Mouse (Mus musculus) CH12.LX (cell line): Measurements from ENCODE around the gene Nkg7.

Experiments
- BHLHE40 ChIP-seq: IDR thresholded peaks from 2 replicates; pipeline ENCODE4 v1.6.1; 2011; ENCODE audit warnings: mild to moderate bottlenecking, low read depth, low read length, improper control_type of control experiment
- CTCF ChIP-seq, 2 experiments: IDR thresholded peaks in 1 of 2; conservative IDR thresholded peaks in 1 of 2; 2 replicates each; pipeline ENCODE4 v1.5.1; 2011 to 2012; ENCODE audit warnings: low read depth in 2 of 2, low read length in 2 of 2, improper control_type of control experiment in 1 of 2, inconsistent platforms in 1 of 2, mild to moderate bottlenecking in 1 of 2, moderate library complexity in 1 of 2
- E2F4 ChIP-seq: IDR thresholded peaks from 2 replicates; pipeline ENCODE4 v1.6.1; 2011; ENCODE audit warnings: low read depth, low read length, improper control_type of control experiment; ENCODE audit not compliant: insufficient replicate concordance
- EP300 ChIP-seq: IDR thresholded peaks from 2 replicates; pipeline ENCODE4 v1.6.1; 2011; ENCODE audit warnings: low read length, improper control_type of control experiment
- JUND ChIP-seq: conservative IDR thresholded peaks from 2 replicates; pipeline ENCODE4 v1.6.1; 2011; ENCODE audit warnings: low read depth, low read length, improper control_type of control experiment
- POLR2A ChIP-seq: IDR thresholded peaks from 2 replicates; pipeline ENCODE4 v1.6.1; 2011; ENCODE audit warnings: low read depth, mild to moderate bottlenecking, improper control_type of control experiment, low read length
- USF1 ChIP-seq: IDR thresholded peaks from 2 replicates; pipeline ENCODE4 v1.6.1; 2014; ENCODE audit warnings: low read depth, mild to moderate bottlenecking, inconsistent platforms, low read length, improper control_type of control experiment

DNA sequence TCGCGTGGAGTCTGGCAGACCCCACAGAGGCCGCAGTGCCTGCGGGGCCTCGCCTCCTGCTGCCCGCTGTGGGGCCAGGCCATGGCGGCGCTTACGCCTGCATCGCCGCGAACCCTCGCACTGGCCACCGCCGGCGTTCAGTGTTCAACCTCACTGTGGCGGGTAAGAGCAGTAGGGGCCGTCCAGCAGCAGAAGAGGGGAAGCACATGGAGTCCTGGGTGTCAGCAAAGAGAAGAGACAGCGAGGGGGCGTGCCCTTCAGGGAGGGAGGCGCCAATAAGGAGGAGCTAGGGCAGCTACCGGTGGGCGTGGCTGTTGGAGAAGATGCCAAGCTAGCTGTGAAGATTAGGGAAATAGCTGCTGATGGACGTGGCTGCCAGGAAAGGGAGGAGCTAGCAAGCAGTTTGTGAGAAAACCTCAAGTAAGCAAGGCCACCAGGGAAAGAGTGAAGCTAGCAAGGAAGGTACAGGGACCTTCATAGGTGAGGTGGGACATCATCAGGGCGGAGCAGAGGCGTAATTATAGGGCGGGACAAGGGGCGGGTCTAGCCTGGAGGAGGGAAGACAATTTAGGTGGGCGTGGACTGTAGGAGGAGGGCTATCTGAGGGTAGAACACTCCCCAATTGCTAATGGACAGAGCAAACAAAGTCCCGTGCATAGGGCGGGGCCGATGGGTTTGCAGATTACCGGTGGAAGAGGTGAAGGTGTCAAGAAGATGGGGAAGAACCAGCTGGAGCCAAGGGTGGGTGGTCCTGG is 28.6 kb downstream of the Nkg7 start:
- TF ChIP-seq POLR2A (peak; percentile 56; the same call in 1 of the 2 replicates), CTCF (conservative IDR thresholded peaks at IDR 0.05 in 1 of 2, IDR thresholded peaks at IDR 0.05 in 1 of 2; ENCODE audit: low read depth in 2 of 2, low read length in 2 of 2) (peak in 1 of 2 experiments; percentile 50; a peak in 2 of 4 replicates), E2F4 (no peak), BHLHE40 (peak; percentile 92), JUND (no peak), EP300 (no peak), USF1 (no peak)
